Mouse (Mus musculus): ENCODE measurements around the gene Cabcoco1.

Gene Cabcoco1

GRCm38 (mm10) chr10:68441931-68442662 lies 99.6 kb downstream of the Cabcoco1 start:
- no peak for ATAC-seq (ENCODE audit: insufficient number of reproducible peaks, low FRiP score, low TSS enrichment)

GRCm38 (mm10) chr10:68440515-68440914 lies 101.2 kb downstream of the Cabcoco1 start:
- no peak for ATAC-seq (ENCODE audit: insufficient number of reproducible peaks, low FRiP score, low TSS enrichment)

DNA sequence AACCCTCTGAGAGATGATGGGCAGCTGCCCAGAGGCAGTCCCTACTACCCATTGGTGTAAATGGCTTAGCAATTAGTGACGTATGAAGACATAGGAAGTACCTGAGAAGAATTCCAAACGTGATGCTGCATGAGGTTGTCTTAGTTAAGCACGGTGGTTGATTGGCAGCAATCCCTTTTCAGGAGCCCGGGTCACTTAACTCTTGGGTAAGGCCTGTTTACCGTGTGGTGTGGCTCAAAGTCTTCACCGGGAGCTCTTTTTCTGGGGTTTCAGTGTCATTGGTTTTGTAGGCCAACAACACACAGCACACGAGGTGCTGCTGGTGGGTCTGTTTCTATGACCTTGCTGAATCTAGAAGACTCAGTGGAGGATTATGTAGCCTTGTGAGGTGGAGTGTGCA lies 105.9 kb downstream of the Cabcoco1 start:
- no peak for ATAC-seq (ENCODE audit: insufficient number of reproducible peaks, low FRiP score, low TSS enrichment)

DNA sequence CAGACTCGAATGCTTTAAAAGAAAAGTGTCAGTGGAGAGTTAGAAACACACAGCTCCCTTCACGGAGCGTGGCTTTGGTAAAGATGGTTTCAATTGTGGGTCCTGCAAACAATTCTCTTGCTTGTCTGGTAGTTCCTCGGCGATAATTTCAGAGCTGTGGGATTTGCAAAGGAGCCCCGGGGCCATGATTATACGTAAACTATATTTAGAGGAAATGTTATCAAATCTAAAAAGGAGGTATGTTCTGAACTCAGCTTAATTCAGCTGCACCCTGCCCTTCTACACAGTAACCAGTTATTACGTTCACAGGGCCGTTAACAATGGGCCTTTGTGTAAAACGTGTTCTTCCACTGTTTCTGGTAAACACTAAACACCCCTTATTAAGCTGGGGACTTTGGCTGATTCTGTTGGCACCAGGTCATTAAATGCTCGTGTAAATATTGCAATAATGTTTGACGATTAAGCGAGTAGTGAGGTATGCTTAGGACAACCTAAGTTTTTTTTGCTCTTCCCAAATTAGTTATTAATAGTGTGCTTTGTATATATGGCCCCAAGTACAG lies 106.6 kb downstream of the Cabcoco1 start:
- ATAC-seq (ENCODE audit: insufficient number of reproducible peaks, low FRiP score, low TSS enrichment) = no peak

GRCm38 (mm10) chr10:68434045-68434639 lies 107.6 kb downstream of the Cabcoco1 start:
- ATAC-seq (ENCODE audit: insufficient number of reproducible peaks, low FRiP score, low TSS enrichment) = no peak

DNA sequence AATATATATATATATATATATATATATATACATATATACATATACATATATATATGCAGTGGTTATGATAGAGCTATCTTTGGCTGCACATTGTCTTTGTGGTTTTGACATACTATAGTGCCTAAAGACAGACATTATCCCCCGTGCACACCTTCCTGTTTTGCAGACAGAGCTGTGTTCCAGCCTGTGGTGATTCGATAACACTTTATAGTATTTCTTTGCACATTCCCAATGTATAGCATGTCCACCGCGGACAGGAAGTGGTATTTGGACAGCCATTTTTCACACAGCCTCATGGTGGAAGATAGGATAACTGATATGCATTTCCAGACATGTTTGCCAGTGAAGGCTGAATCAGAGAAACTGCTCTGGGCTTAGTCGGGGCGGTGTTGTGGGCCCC lies 110.3 kb downstream of the Cabcoco1 start:
- no peak for ATAC-seq (ENCODE audit: insufficient number of reproducible peaks, low FRiP score, low TSS enrichment)

DNA sequence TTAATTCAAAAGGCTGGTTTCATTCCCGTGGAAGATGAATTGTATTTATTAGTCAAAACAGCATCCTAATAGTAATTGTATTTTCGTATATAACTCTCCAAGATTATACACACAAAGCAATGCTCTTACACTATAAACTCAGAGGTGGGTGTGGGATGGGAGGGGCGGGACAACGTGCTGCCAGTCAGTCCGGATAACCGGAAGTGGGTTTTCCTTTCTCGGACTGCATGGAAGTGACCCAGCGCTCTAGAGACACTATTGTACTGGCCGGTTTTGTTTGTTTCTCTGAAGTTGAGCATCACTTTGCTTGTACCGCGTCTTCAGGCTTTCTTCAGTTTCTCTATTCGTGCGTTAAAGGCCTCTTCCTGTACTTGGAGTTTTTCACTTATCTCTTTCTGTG lies 110.8 kb downstream of the Cabcoco1 start:
- no peak for ATAC-seq (ENCODE audit: insufficient number of reproducible peaks, low FRiP score, low TSS enrichment)

- no peak for ATAC-seq (ENCODE audit: insufficient number of reproducible peaks, low FRiP score, low TSS enrichment)
These were observed 121.2 kb downstream of the Cabcoco1 start for GRCm38 (mm10) chr10:68420393-68420920.

DNA sequence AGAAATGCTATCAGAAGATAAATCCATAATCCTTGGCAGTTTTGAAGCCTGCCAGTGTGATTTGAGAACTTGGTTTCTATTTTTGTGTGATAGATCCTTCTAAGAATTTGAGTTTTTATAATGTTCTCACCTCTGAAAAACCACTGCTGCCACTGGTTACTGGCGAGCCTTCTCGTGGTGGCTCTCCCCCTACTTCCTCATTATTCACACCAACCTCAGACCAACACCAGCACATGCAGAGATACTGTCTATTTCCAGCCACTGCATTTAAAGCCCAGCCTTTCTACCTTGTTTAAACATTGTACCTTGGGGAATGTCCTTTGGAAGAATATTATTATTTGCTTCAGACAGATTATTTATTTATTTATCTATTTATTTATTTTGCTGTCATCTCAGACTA lies 121.8 kb downstream of the Cabcoco1 start:
- no peak for ATAC-seq (ENCODE audit: insufficient number of reproducible peaks, low FRiP score, low TSS enrichment)

- ATAC-seq (ENCODE audit: insufficient number of reproducible peaks, low FRiP score, low TSS enrichment) = no peak
These were observed 124.5 kb downstream of the Cabcoco1 start for GRCm38 (mm10) chr10:68417074-68417790.

DNA sequence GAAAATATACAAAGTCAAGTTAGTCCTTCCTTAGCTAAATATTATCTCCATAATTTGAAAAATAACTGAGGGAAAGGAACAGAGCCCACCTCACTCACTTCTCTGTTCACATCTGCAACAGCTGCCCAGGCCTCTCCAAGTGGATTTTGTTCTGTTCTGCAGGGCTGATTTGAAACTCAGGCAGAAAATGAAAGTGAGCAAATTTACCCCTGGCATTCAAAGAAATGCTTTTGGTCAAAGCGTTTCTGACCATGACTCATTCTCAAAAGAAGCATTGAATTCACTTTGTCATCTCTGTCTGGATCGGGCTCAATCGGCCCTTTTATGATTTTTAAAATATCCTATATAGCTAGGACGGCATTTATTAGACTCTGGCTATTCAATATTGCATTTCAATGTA lies 135.8 kb downstream of the Cabcoco1 start:
- ATAC-seq (ENCODE audit: insufficient number of reproducible peaks, low FRiP score, low TSS enrichment) = no peak

DNA sequence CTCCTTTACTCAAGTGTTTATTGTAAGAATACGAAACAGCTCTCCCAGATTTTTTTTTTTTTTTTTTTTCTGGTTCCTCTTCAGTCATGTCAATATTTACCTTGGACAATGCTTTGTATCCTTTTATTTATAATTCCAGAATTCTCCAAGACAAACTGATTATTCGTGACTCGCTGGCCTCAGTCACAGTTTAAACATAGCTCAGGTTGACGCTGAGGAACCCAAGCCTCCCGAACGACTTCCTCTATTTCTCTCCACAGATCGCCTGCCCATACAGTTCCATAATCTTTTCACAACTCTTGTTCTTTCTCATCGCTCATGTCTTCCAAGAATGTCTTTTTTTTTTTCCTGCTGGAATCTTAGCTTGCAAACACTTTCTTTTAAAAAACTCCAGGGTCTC lies 144.9 kb downstream of the Cabcoco1 start:
- no peak for ATAC-seq (ENCODE audit: insufficient number of reproducible peaks, low FRiP score, low TSS enrichment)

- ATAC-seq (ENCODE audit: insufficient number of reproducible peaks, low FRiP score, low TSS enrichment) = no peak
These were observed 145.6 kb downstream of the Cabcoco1 start for GRCm38 (mm10) chr10:68396083-68396482.

- no peak for ATAC-seq (ENCODE audit: insufficient number of reproducible peaks, low FRiP score, low TSS enrichment)
These were observed 150.1 kb downstream of the Cabcoco1 start for GRCm38 (mm10) chr10:68391640-68392039.

DNA sequence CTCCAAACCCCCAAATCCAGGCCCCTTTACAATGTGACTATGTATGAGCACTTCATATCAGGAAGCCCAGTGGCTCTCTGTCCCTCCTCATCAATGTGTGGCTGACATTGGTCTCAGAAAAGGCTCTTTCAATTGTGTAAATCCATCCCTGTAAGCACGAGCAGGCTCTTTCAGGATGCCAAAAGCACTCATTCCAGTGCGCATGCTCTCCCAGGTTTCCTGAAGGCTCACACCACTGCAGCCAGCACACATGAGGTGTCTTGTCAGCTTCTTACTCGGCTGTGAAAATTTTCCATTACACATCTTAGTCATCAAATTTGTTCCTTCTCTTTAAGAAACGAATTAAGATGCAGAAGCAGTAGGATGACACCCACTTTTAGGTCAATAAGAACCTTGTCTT lies 152.9 kb downstream of the Cabcoco1 start:
- ATAC-seq (ENCODE audit: insufficient number of reproducible peaks, low FRiP score, low TSS enrichment) = no peak

- ATAC-seq (ENCODE audit: insufficient number of reproducible peaks, low FRiP score, low TSS enrichment) = no peak
These were observed 153.6 kb downstream of the Cabcoco1 start for GRCm38 (mm10) chr10:68388138-68388537.

Measured in cerebellum, adult (tissue).